Comparison of ENCODE assay signal across 8 mouse cellular contexts in the genomic region with DNA sequence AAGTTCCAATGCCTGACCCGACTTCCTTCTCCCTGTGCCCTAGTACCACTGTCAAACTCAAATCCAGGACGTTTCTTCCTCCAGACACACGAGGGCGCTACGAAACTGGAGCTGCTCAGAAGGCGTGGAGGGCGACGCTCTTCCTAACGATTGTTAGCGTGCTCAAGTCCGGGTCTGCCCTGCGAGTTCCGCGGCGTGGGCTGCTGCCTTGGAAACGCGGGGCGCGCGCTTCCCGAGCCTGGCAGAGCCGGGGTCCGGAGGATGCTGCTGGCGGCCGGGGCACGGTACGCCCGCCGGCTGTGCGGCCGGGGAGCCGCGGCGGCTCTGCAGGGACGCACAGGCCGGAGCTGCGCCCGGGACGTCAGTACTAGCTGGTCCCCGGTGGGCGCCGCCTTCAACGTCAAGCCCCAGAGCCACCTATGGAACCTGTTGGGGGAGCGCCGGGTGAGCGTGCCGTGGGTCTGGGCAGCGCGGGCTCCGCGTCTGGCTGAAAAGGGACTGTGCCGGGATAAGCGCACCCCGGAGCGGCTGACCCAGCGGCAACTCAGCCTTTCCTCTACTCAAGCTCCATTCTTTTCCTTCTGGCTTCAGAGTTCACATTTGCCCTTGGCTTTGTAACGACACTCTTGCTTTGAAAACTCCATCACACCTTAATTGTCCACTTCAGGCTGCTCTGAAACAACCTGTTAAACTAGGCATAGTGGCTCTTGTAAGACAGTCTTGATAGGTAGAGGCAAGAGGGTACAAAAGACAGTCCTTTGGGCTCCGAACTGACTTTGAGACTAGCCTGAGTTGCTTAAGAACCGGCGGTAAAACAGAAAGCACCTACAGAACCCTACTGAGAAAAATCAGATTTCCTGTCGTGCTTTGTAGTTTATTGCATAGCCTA. TPM values are rescaled to one million over a fixed set of nuclear protein-coding genes. Genes with fewer than 3 reads are reported as not detected.
DNase-seq lines count a peak whose midpoint lies in the region; ATAC-seq and TF ChIP-seq lines count a peak whose summit lies in the region.

A gene (plus strand): TSS at position 147 of the 889 bp plus-strand sequence.

- H3K4me2 ChIP-seq in forebrain, embryonic 13.5 days = peak within 1 kb of the TSS; percentile 76
- H3K4me2 ChIP-seq in liver, postnatal 0 days (ENCODE audit: low read depth, low read length) = peak within 1 kb of the TSS; percentile 82
- H3K4me2 ChIP-seq in neural tube, embryonic 14.5 days (ENCODE audit: low read depth, low read length) = peak within 1 kb of the TSS; percentile 84

- WGBS in forebrain, embryonic 13.5 days = under 1% methylated on average over 60 of the region's 61 CpGs
- under 1% methylated on average over 61 of the region's 61 CpGs for WGBS in large intestine, adult 2 months
- 1% methylated on average over 60 of the region's 61 CpGs for WGBS in liver, postnatal 0 days (ENCODE audit: insufficient replicate concordance)
- WGBS in neural tube, embryonic 14.5 days = under 1% methylated on average over 61 of the region's 61 CpGs

- DNase-seq in heart, postnatal 10 days = peak; percentile 90 to 93
- peak; percentile 91 for DNase-seq in large intestine, adult 2 months (ENCODE audit: low read depth, low spot score)
- peak; percentile 87 for DNase-seq in liver, postnatal 0 days
- peak; percentile 82 for DNase-seq in testis, postnatal 10 days (ENCODE audit: low spot score)

- peak within 1 kb of the TSS; percentile 71 for H3K9ac ChIP-seq in ES-Bruce4 (ENCODE audit: low read depth, poor library complexity, severe bottlenecking)
- peak within 1 kb of the TSS; percentile 84 for H3K9ac ChIP-seq in forebrain, embryonic 13.5 days
- H3K9ac ChIP-seq in liver, postnatal 0 days (replicated peaks) = peak within 1 kb of the TSS; percentile 62
- peak within 1 kb of the TSS; percentile 67 for H3K9ac ChIP-seq in neural tube, embryonic 14.5 days (replicated peaks; ENCODE audit: low read depth, low read length)

- peak within 1 kb of the TSS; percentile 77 for H3K4me3 ChIP-seq in ES-Bruce4 (ENCODE audit: low read depth, low read length)
- peak within 1 kb of the TSS; percentile 80 for H3K4me3 ChIP-seq in forebrain, embryonic 13.5 days
- H3K4me3 ChIP-seq in liver, postnatal 0 days (ENCODE audit: low read depth, low read length) = peak within 1 kb of the TSS; percentile 91
- H3K4me3 ChIP-seq in neural tube, embryonic 14.5 days (ENCODE audit: low read depth, low read length) = peak within 1 kb of the TSS; percentile 50

- no peaks in the 10 kb centered on the region for H3K9me3 ChIP-seq in ES-Bruce4 (replicated peaks; ENCODE audit: control insufficient read depth, insufficient read depth, low read length, poor library complexity, severe bottlenecking)
- no peaks in the 10 kb centered on the region for H3K9me3 ChIP-seq in forebrain, embryonic 13.5 days (replicated peaks)
- H3K9me3 ChIP-seq in liver, postnatal 0 days (ENCODE audit: low read length) = no peaks in the 10 kb centered on the region
- H3K9me3 ChIP-seq in neural tube, embryonic 14.5 days (ENCODE audit: control insufficient read depth, low read length) = no peaks in the 10 kb centered on the region

- no peak for TF ChIP-seq EP300 in ES-Bruce4 (IDR thresholded peaks at IDR 0.05; ENCODE audit: insufficient read depth, low read depth, low read length)
- no peak for TF ChIP-seq EP300 in liver, postnatal 0 days (IDR thresholded peaks at IDR 0.05; ENCODE audit: low read depth)

- intact Hi-C loops in heart, postnatal 10 days (cut with DNase I) = no loop called here

- H3K27ac ChIP-seq in ES-Bruce4 (ENCODE audit: insufficient read depth, low read length) = no peak within 1 kb of the TSS
- H3K27ac ChIP-seq in forebrain, embryonic 13.5 days = no peak within 1 kb of the TSS; the same call in 1 of the 2 replicates
- H3K27ac ChIP-seq in liver, postnatal 0 days (ENCODE audit: low read depth) = peak within 1 kb of the TSS; percentile 55
- H3K27ac ChIP-seq in neural tube, embryonic 14.5 days (ENCODE audit: low read depth, low read length) = no peak within 1 kb of the TSS; the same call in 1 of the 2 replicates

- no peaks in the 10 kb centered on the region for H3K27me3 ChIP-seq in ES-Bruce4 (ENCODE audit: control insufficient read depth, insufficient read depth, low read length, poor library complexity, severe bottlenecking)
- H3K27me3 ChIP-seq in forebrain, embryonic 13.5 days = peaks cover 4% of the 10 kb centered on the region
- H3K27me3 ChIP-seq in liver, postnatal 0 days (ENCODE audit: insufficient read depth, low read length) = no peaks in the 10 kb centered on the region
- no peaks in the 10 kb centered on the region for H3K27me3 ChIP-seq in neural tube, embryonic 14.5 days (ENCODE audit: control insufficient read depth, insufficient read depth, low read length)

- H3K4me1 ChIP-seq in ES-Bruce4 (ENCODE audit: control insufficient read depth, insufficient read depth, low read length) = no peaks in the 10 kb centered on the region
- H3K4me1 ChIP-seq in forebrain, embryonic 13.5 days = peaks cover 10% of the 10 kb centered on the region
- H3K4me1 ChIP-seq in liver, postnatal 0 days (ENCODE audit: insufficient read depth) = peaks cover 4% of the 10 kb centered on the region; the same call in 1 of the 2 replicates
- peaks cover 5% of the 10 kb centered on the region for H3K4me1 ChIP-seq in neural tube, embryonic 14.5 days (ENCODE audit: control insufficient read depth, insufficient read depth, low read length)

- peak; percentile 92 for ATAC-seq in cerebellum, adult (ENCODE audit: insufficient number of reproducible peaks, low FRiP score, low TSS enrichment)
- ATAC-seq in forebrain, embryonic 13.5 days = peak; percentile 96
- ATAC-seq in liver, postnatal 0 days = peak; percentile 89
- peak; percentile 97 for ATAC-seq in neural tube, embryonic 14.5 days (ENCODE audit: low read depth)

- no peak for TF ChIP-seq POLR2A in ES-Bruce4 (IDR thresholded peaks at IDR 0.05; ENCODE audit: insufficient read depth, low read length)

- no peaks in the 10 kb centered on the region for H3K36me3 ChIP-seq in ES-Bruce4 (ENCODE audit: control insufficient read depth, insufficient read depth, low read length, poor library complexity, severe bottlenecking)
- H3K36me3 ChIP-seq in forebrain, embryonic 13.5 days (ENCODE audit: poor library complexity, severe bottlenecking) = peaks cover 9% of the 10 kb centered on the region
- H3K36me3 ChIP-seq in liver, postnatal 0 days (replicated peaks; ENCODE audit: insufficient read depth, low read length) = peaks cover 7% of the 10 kb centered on the region
- no peaks in the 10 kb centered on the region for H3K36me3 ChIP-seq in neural tube, embryonic 14.5 days (ENCODE audit: control insufficient read depth, insufficient read depth, low read length)

- peak; percentile 88 for TF ChIP-seq CTCF in ES-Bruce4 (IDR thresholded peaks at IDR 0.05; ENCODE audit: low read depth, low read length)
- peak; percentile 94 for TF ChIP-seq CTCF in liver, postnatal 0 days (IDR thresholded peaks at IDR 0.05; ENCODE audit: low read depth)

RNA-seq across cellular contexts. Expression of the gene that starts here (rescaled TPM):
- 25.9 and 26.0 TPM in 2 replicates for polyA plus RNA-seq in ES-Bruce4 (2011; ENCODE audit: insufficient read depth, insufficient read length, low read depth, missing spikeins)
- 18.3 and 19.5 TPM in 2 replicates for polyA plus RNA-seq in forebrain, embryonic 13.5 days (2015; fragmentation: Nextera tagmentation; extraction: Ambion mirVana)
- 10 to 100 TPM; 51.3 to 52.6 TPM for total RNA-seq in heart, postnatal 10 days (2021)
- polyA plus RNA-seq in large intestine, adult 2 months (2012; rRNA removed) = 8.1 and 8.9 TPM in 2 replicates
- polyA plus RNA-seq in liver, postnatal 0 days (2015; fragmentation: Nextera tagmentation; extraction: Ambion mirVana) = 5.6 and 6.1 TPM in 2 replicates
- 19.9 and 20.4 TPM in 2 replicates for polyA plus RNA-seq in neural tube, embryonic 14.5 days (2014; fragmentation: Nextera tagmentation; extraction: Ambion mirVana)
